Mouse (Mus musculus): ENCODE measurements around the gene Crocc. TPM values are rescaled to one million over a fixed set of nuclear protein-coding genes. Genes with fewer than 3 reads are reported as not detected.

Gene Crocc
- total and polyA plus RNA-seq, 2 experiments from 2014 or later = 4.2 to 22.0 TPM

DNA sequence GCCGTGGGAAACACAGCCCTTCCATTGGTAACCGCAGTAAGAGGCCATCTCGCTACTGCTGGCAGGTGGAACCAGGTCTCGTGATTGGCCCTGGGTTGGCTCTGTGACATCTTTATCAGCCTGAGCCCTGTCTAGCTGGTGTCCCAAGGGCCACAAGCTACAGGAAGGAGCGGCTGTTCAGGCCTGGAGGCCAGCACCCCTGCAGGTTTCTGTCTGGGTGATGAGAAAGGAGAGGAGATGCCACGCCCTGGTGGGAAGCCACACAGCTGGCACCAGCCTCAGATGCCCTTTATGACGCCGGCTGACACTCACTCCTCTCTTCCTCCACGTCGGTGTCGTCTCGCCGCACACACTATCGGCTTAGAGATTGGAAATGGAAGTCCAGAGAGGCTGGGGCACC is 70.9 kb downstream of the Crocc start:
- DNase-seq (ENCODE audit: low spot score) (no peak), ATAC-seq (ENCODE audit: low FRiP score) (no peak)
- no peak overlapping the region for H3K27ac ChIP-seq (ENCODE audit: low read depth, low read length)
- no peak overlapping the region for H3K4me3 ChIP-seq (ENCODE audit: low read depth, low read length)
- peaks cover 6% of the 10 kb centered on the region; the same call in 1 of the 2 replicates for H3K4me1 ChIP-seq (ENCODE audit: insufficient read depth, low read length)
- no peaks in the 10 kb centered on the region for H3K27me3 ChIP-seq (ENCODE audit: insufficient read depth, low read length)
- H3K9me3 ChIP-seq (ENCODE audit: low read length) = no peaks in the 10 kb centered on the region
- no peak overlapping the region for H3K9ac ChIP-seq (replicated peaks; ENCODE audit: low read length, poor library complexity, severe bottlenecking)
- peaks cover 26% of the 10 kb centered on the region for H3K36me3 ChIP-seq (ENCODE audit: insufficient read depth, low read length)
- WGBS = 82% methylated on average over 14 of the region's 14 CpGs
- no peak for TF ChIP-seq CTCF (IDR thresholded peaks at IDR 0.05)
- no peak overlapping the region for H3K4me2 ChIP-seq (ENCODE audit: low read depth, low read length, poor library complexity, severe bottlenecking)

DNA sequence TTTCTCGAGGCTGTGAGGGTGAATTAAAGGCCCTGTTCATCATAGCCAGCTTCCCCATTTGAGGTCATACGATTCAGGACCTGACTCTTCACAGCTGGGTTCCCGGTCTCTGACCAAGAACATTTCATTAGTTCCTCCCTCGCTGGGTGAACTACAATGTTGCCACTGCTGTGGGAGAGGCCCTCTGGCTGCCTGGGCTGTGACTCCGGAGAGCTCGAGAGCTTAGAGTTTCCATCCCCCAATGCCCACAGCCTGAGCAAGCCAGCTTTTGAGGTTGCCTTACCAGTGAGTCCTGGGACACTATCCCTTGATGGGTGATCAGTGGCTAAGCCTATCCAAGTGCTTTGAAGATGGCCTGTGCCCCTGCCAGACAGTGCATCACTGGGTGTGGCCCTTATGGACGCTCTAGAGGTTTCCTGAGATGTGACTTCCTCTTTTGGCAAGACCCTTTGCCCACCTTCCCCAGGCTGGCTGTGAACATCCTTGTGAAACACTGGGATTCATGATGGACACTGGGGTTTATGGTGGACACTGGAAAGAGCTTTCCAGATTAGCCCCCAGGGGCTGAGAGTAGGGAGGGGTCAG is 71.6 kb downstream of the Crocc start:
- no peak overlapping the region for H3K9ac ChIP-seq (replicated peaks; ENCODE audit: low read length, poor library complexity, severe bottlenecking)
- no peak for TF ChIP-seq CTCF (IDR thresholded peaks at IDR 0.05)
- DNase-seq (ENCODE audit: low spot score) = no peak
- no peak overlapping the region for H3K27ac ChIP-seq (ENCODE audit: low read depth, low read length)
- peaks cover 6% of the 10 kb centered on the region; the same call in 1 of the 2 replicates for H3K4me1 ChIP-seq (ENCODE audit: insufficient read depth, low read length)
- peak overlapping the region; percentile 78; the same call in 1 of the 2 replicates for H3K4me3 ChIP-seq (ENCODE audit: low read depth, low read length)
- no peaks in the 10 kb centered on the region for H3K27me3 ChIP-seq (ENCODE audit: insufficient read depth, low read length)
- WGBS = 64% methylated on average over 7 of the region's 7 CpGs
- ATAC-seq (ENCODE audit: low FRiP score) = no peak
- no peaks in the 10 kb centered on the region for H3K9me3 ChIP-seq (ENCODE audit: low read length)
- peak overlapping the region; percentile 87 for H3K4me2 ChIP-seq (ENCODE audit: low read depth, low read length, poor library complexity, severe bottlenecking)
- peaks cover 20% of the 10 kb centered on the region for H3K36me3 ChIP-seq (ENCODE audit: insufficient read depth, low read length)

DNA sequence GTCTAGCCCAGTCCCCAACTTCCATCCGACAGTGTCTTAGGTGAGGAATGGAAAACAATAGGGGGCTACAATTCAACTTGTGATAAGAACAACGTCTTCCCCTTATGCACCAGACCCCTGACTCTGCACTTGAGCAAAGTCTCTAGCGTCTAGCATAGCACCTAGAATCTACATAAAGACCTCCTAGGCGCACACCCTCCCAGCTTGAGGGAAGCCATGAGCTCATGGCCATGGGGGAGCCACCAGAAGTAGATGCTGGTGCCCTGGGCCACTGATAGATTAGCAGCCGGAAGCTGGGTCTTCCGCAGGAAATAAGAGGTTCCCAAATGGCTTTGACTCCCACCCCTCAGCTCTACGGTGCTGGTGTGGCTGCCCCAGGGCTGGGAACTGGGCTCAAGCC is 72.9 kb downstream of the Crocc start:
- 27% methylated on average over 7 of the region's 7 CpGs for whole genome bisulfite sequencing
- H3K27me3 ChIP-seq (ENCODE audit: insufficient read depth, low read length) = no peaks in the 10 kb centered on the region
- peaks cover 6% of the 10 kb centered on the region; the same call in 1 of the 2 replicates for H3K4me1 ChIP-seq (ENCODE audit: insufficient read depth, low read length)
- peak overlapping the region; percentile 87 for H3K4me2 ChIP-seq (ENCODE audit: low read depth, low read length, poor library complexity, severe bottlenecking)
- no peak for DNase-seq (ENCODE audit: low spot score)
- peak overlapping the region; percentile 67 for H3K27ac ChIP-seq (ENCODE audit: low read depth, low read length)
- peak overlapping the region; percentile 92 for H3K9ac ChIP-seq (replicated peaks; ENCODE audit: low read length, poor library complexity, severe bottlenecking)
- no peaks in the 10 kb centered on the region for H3K9me3 ChIP-seq (ENCODE audit: low read length)
- peaks cover 10% of the 10 kb centered on the region for H3K36me3 ChIP-seq (ENCODE audit: insufficient read depth, low read length)
- no peak for TF ChIP-seq CTCF (IDR thresholded peaks at IDR 0.05)
- H3K4me3 ChIP-seq (ENCODE audit: low read depth, low read length) = peak overlapping the region; percentile 78
- ATAC-seq (ENCODE audit: low FRiP score) = peak; percentile 6; the same call in 1 of the 2 replicates

DNA sequence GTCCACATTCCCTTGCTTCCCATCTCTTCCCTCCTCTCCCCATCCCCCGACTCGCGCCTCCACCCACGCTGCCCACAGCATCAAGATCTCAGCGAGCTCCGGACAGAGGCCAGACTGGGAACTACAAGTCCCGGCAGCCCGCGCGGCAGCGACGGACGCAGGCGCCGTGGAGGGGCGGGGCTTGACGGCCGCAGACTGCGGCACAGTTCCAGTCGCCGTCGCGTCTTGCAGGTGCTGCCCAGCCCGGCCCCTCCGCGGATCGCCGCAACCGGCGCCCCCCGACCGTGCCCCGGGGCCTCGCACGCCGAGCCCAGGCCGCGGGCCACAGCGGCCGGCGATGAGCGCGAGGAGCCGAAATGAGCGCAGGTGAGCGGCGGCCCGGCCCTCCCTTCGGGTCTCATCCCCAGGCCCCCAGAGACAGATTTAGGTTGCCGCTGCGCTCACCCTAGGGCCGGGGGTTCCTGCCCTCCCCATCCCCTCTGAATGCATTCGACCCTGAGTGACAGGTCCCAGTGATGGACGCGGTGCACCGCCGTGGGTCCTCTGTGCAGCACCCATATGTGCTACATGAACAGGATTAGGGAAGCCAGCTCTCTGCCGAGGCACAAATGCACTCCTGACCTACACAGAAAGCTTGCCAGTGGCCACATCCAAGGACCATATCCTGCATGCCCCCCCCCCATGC is 73.5 kb downstream of the Crocc start, which contains the start of gene Atp13a2:
Gene Atp13a2 (plus strand): TSS at position 163 of the 685 bp plus-strand sequence.
- no peaks in the 10 kb centered on the region for H3K27me3 ChIP-seq (ENCODE audit: insufficient read depth, low read length)
- no peaks in the 10 kb centered on the region for H3K9me3 ChIP-seq (ENCODE audit: low read length)
- peak; percentile 89 for ATAC-seq (ENCODE audit: low FRiP score)
- H3K4me2 ChIP-seq (ENCODE audit: low read depth, low read length, poor library complexity, severe bottlenecking) = peak within 1 kb of the TSS; percentile 87
- peak within 1 kb of the TSS; percentile 67 for H3K27ac ChIP-seq (ENCODE audit: low read depth, low read length)
- peak within 1 kb of the TSS; percentile 92 for H3K9ac ChIP-seq (replicated peaks; ENCODE audit: low read length, poor library complexity, severe bottlenecking)
- under 1% methylated on average over 57 of the region's 58 CpGs for WGBS
- H3K36me3 ChIP-seq (ENCODE audit: insufficient read depth, low read length) = peaks cover 4% of the 10 kb centered on the region; the same call in 1 of the 2 replicates
- peaks cover 6% of the 10 kb centered on the region; the same call in 1 of the 2 replicates for H3K4me1 ChIP-seq (ENCODE audit: insufficient read depth, low read length)
- peak within 1 kb of the TSS; percentile 78 for H3K4me3 ChIP-seq (ENCODE audit: low read depth, low read length)
- DNase-seq (ENCODE audit: low spot score) = peak; percentile 94
- TF ChIP-seq CTCF (IDR thresholded peaks at IDR 0.05) = peak; percentile 66

DNA sequence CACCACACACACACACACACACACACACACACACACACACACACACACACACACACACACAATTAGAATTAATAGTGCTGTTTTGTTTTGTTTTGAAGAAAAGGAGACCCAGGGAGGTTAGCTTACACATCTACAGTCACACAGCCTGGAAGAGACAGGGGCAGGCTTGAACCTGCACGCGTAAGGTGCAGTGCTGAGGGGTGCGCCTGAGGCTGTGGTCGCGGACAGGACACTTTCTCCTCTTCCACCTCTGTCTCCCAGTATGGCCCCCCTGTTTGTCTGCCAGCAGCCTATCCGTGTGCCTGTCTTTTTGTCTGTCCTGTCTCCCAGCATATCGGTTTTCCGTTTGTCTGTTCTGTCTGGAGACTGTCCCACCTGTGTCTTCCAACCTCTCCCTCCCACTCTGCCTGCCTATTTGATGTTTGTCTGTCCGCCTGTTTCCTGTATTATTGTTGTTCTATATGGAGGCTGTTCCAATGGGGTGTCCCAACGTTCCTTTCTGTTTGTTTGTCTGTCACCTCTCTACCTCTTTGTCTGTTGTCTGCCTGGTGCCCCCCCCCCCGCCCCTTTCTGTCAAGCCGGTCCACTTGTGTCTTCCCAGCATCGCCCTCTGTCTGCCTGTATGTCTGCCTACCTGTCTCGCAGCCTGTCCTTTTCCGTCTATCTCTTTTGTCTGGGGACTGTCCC is 74.2 kb downstream of the Crocc start:
- peaks cover 6% of the 10 kb centered on the region; the same call in 1 of the 2 replicates for H3K4me1 ChIP-seq (ENCODE audit: insufficient read depth, low read length)
- peak overlapping the region; percentile 87 for H3K4me2 ChIP-seq (ENCODE audit: low read depth, low read length, poor library complexity, severe bottlenecking)
- TF ChIP-seq CTCF (IDR thresholded peaks at IDR 0.05) = no peak
- WGBS = 17% methylated on average over 15 of the region's 15 CpGs
- peak overlapping the region; percentile 78 for H3K4me3 ChIP-seq (ENCODE audit: low read depth, low read length)
- H3K36me3 ChIP-seq (ENCODE audit: insufficient read depth, low read length) = no peaks in the 10 kb centered on the region
- ATAC-seq (ENCODE audit: low FRiP score) (peak; percentile 4; the same call in 1 of the 2 replicates), DNase-seq (ENCODE audit: low spot score) (no peak)
- no peaks in the 10 kb centered on the region for H3K9me3 ChIP-seq (ENCODE audit: low read length)
- peak overlapping the region; percentile 92 for H3K9ac ChIP-seq (replicated peaks; ENCODE audit: low read length, poor library complexity, severe bottlenecking)
- peak overlapping the region; percentile 67 for H3K27ac ChIP-seq (ENCODE audit: low read depth, low read length)
- H3K27me3 ChIP-seq (ENCODE audit: insufficient read depth, low read length) = no peaks in the 10 kb centered on the region
